Mouse (Mus musculus) v-Abl transformed pro-B cells (cell line): Measurements from ENCODE around the gene Pgm2.

Experiments
- in situ Hi-C, 2 experiments: fragments of 400-800 bp; cut with MboI; formaldehyde crosslinking; loops; one replicate each; pipeline ENCODE4 v1.15.1; 2025; ENCODE audit not compliant: unreplicated experiment in 2 of 2

The Pgm2 gene

GRCm38 (mm10) chr5:64092748-64093292 is at the start of gene Pgm2:
TSS of gene Pgm2 (plus strand) at chr5:64092950.
- in situ Hi-C loops: no loop called here

- in situ Hi-C loops: no loop called here
Measured at GRCm38 (mm10) chr5:64043694-64044453, 48.9 kb upstream of the Pgm2 start.

GRCm38 (mm10) chr5:64044790-64045189 is 48.0 kb upstream of the Pgm2 start:
- in situ Hi-C loops: no loop called here

- in situ Hi-C loops: no loop called here
Measured at GRCm38 (mm10) chr5:64045502-64045901, 47.2 kb upstream of the Pgm2 start.

GRCm38 (mm10) chr5:64046995-64047394 is 45.8 kb upstream of the Pgm2 start:
- in situ Hi-C loops: no loop called here

- in situ Hi-C loops: no loop called here
Measured at GRCm38 (mm10) chr5:64047921-64048320, 44.8 kb upstream of the Pgm2 start.

GRCm38 (mm10) chr5:64048605-64049004 is 44.1 kb upstream of the Pgm2 start:
- in situ Hi-C loops: no loop called here

GRCm38 (mm10) chr5:64049256-64049655 is 43.5 kb upstream of the Pgm2 start:
- in situ Hi-C loops: no loop called here

GRCm38 (mm10) chr5:64053010-64053409 is 39.7 kb upstream of the Pgm2 start:
- in situ Hi-C loops: loop anchor here in 1 of 2 experiments (25.0 kb wide), 1 partner anchor 1116 kb away; no protein-coding TSS in a partner anchor

- in situ Hi-C loops: loop anchor here in 1 of 2 experiments (25.0 kb wide), 1 partner anchor 1119 kb away; no protein-coding TSS in a partner anchor
Measured at GRCm38 (mm10) chr5:64056210-64056609, 36.5 kb upstream of the Pgm2 start.

GRCm38 (mm10) chr5:64060881-64061280 is 31.9 kb upstream of the Pgm2 start:
- in situ Hi-C loops: loop anchor here (5.0 to 25.0 kb wide), 2 partner anchors 79 to 1124 kb away; no protein-coding TSS in a partner anchor

- in situ Hi-C loops: loop anchor here (5.0 to 25.0 kb wide), 2 partner anchors 79 to 1124 kb away; no protein-coding TSS in a partner anchor
Measured at GRCm38 (mm10) chr5:64061643-64062042, 31.1 kb upstream of the Pgm2 start.

GRCm38 (mm10) chr5:64062882-64063621 is 29.7 kb upstream of the Pgm2 start:
- in situ Hi-C loops: loop anchor here (5.0 to 25.0 kb wide), 2 partner anchors 81 to 1126 kb away; no protein-coding TSS in a partner anchor

GRCm38 (mm10) chr5:64063622-64064355 is 29.0 kb upstream of the Pgm2 start:
- in situ Hi-C loops: loop anchor here (5.0 to 25.0 kb wide), 2 partner anchors 81 to 1126 kb away; no protein-coding TSS in a partner anchor

GRCm38 (mm10) chr5:64064401-64064800 is 28.3 kb upstream of the Pgm2 start:
- in situ Hi-C loops: loop anchor here (5.0 to 25.0 kb wide), 2 partner anchors 82 to 1127 kb away; no protein-coding TSS in a partner anchor

GRCm38 (mm10) chr5:64065497-64066046 is 27.2 kb upstream of the Pgm2 start:
- in situ Hi-C loops: loop anchor here in 1 of 2 experiments (25.0 kb wide), 1 partner anchor 1128 kb away; no protein-coding TSS in a partner anchor

GRCm38 (mm10) chr5:64066159-64066558 is 26.6 kb upstream of the Pgm2 start:
- in situ Hi-C loops: loop anchor here in 1 of 2 experiments (25.0 kb wide), 1 partner anchor 1129 kb away; no protein-coding TSS in a partner anchor

- in situ Hi-C loops: loop anchor here in 1 of 2 experiments (25.0 kb wide), 1 partner anchor 1130 kb away; no protein-coding TSS in a partner anchor
Measured at GRCm38 (mm10) chr5:64067576-64067975, 25.2 kb upstream of the Pgm2 start.

- in situ Hi-C loops: loop anchor here (5.0 to 25.0 kb wide), 4 partner anchors 163 to 1133 kb away; partner anchors contain the start of gene 0610040J01Rik (in 2 of the 2)
Measured at GRCm38 (mm10) chr5:64070081-64070673, 22.6 kb upstream of the Pgm2 start.
